Mouse (Mus musculus) cerebellum, adult 2 months (tissue): ENCODE data around the gene Gfy.
"Not testable (repeated sequence)": the region's sequence is repeated elsewhere in the genome, so short reads cannot be mapped to it uniquely, and the experiment has no call there.

Experiments
- CTCF ChIP-seq: fragments of 200-500 bp; IDR thresholded peaks from 2 replicates; pipeline ENCODE4 v1.5.1; 2011; ENCODE audit warnings: low read depth, mild to moderate bottlenecking, control low read depth, low read length, moderate library complexity, borderline replicate concordance; ENCODE audit not compliant: insufficient read depth
- POLR2A ChIP-seq: fragments of 200-500 bp; IDR thresholded peaks from 2 replicates; pipeline ENCODE4 v1.6.1; 2011; ENCODE audit warnings: low read length, control low read depth, borderline replicate concordance; ENCODE audit not compliant: insufficient read depth

- peak; percentile 41 for TF ChIP-seq CTCF
- not testable (repeated sequence) for TF ChIP-seq POLR2A
Observed at GRCm38 (mm10) chr7:45173772-45174171, 5.6 kb downstream of the Gfy start.
